Mouse (Mus musculus) urinary bladder, postnatal 0 days (tissue): ENCODE measurements around the gene Tmem116. TPM values are rescaled to one million over a fixed set of nuclear protein-coding genes. Genes with fewer than 3 reads are reported as not detected.

Experiments used
- polyA plus RNA-seq: library from polyadenylated mRNA; unstranded; fragments of >200 nt; fragmentation: Nextera tagmentation; extraction: Ambion mirVana; gene quantifications from 2 replicates; pipeline ENCODE4 v1.2.1, GENCODE M21; 2015

Tmem116 gene
- polyA plus RNA-seq: 1.3 and 1.9 TPM in 2 replicates

DNA sequence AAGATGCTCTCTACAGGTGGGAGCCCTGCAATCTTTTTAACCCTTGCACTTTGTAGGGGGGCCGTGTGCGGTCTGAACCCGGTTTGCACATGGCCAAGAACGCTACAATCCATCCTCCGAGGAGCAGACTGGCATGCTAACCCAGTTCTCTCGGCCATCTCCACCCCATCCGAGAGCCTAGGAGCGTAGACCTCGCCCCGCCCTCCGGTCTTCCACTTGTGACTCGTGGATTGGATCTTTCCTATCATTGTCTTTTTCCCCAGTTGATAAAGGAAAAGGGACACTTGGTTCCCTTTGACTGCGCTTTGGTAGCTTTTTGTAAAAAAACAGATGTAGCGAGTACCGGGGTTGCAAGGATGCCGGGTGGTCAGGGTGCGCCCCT lies at the start of gene Tmem116:
Gene Tmem116 (plus strand): TSS at position 250 of the 382 bp plus-strand sequence.

DNA sequence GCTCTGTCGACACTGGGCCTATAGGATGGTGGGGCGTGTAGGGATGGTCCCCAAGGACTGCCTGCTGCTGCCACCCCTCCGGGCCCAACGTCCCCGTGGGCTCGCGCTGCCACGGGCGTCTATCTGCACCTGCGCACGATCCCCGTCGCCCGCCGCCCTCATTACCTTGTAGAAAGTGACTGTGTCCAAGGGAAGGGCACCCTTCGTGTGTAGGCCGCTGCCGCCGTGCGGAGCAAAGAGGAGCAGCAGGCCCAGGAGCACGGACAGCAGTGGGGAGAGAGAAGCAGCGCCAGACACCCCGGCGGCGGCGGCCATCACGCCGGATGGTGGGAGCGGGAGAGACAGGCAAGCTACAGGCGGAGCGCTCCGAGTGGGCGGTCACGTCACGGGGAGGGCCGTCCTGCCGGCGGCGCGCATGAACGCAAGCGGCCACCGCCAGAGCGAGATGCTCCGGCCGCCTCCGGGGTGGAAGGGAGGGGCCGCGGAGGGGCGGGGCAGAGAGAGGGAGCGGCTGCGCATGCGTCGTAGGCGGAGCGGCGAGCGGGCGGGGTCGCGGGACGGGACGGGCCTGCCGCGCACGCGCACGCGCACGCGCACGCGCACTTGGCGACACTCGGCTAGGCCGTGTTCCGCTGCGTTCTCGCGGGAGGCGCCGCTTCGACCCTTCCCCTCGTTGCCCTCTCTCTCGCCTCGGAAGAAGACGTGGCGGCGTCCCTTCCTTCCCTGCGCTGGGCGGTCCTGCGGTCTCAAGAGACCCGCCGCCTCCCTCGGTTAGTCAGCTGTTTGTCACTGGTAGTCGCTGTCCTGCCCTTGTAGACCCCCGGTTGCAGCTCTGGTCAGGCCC lies 555 bp downstream of the Tmem116 start, which contains the start of gene Erp29:
Gene Erp29 (minus strand): TSS at position 481 of the 844 bp plus-strand sequence.

DNA sequence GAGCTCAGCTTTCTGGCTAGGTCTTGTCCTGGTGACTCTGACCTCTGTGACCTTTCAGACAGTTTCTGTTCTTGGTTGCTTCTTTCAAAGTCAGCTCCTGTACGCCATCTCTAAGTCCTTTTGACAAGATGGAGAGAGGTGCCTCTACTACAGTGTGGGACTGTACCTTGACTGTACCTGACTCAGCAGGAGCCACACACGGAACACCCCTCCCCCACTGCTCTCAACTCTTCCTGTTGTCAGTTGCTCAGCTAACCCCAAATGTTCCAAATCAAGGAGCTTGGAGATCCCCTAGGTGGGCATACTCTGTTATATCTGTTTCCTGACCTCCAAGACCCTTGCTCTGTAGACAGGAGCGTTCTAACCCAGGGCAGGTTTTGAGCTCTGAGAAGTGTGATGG lies 51.5 kb downstream of the Tmem116 start, which contains the start of gene Adam1b:
Gene Adam1b (minus strand): TSS at position 205 of the 400 bp plus-strand sequence.

DNA sequence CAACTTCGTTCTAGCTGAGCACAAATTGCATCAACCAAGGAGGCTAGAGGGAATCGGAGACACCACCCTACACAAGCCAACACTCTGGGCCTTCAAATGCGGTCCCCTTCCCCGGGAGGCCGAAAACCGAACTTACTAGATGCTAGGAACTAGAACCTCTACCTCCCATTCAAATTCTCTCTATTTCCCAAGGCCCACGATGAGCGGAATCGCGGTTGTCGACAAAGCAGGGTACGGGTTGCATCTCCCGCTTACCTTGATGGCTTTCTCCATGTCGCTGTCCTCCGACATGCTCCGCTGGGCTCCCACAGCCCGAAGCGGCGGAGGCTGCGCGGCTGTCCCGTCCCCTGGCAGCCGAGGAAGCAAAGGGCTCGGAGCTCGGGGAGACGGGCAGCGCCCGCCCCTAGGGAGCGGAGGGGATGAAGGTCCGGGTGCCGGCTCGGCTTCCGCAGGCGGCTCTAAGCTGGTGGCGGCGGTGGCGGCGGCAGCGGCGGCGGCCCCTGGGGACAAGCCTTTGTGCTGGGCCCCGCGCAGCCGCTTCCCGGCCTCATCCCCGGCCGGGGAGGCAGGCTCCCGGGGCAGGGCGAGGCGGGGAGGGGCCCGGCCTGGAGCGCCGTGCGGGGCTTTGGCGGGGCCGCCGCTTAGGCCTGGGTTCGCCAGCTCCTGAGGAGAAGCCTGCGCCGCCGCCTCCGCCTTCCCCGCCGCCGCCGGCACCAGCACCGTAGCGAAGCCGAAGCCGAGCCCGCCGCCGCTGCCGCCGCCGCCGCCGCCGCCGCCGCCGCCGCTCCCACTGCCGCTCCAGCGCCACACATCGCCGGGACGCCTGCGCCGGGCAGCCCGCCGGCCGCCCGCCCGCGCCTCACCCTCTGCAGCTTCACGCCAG lies 93.5 kb downstream of the Tmem116 start, which contains the start of the genes Adam1a and Gm42878:
Gene Adam1a (minus strand): TSS at position 573 of the 883 bp plus-strand sequence.
Gene Gm42878 (minus strand): TSS at position 573 of the 883 bp plus-strand sequence.

DNA sequence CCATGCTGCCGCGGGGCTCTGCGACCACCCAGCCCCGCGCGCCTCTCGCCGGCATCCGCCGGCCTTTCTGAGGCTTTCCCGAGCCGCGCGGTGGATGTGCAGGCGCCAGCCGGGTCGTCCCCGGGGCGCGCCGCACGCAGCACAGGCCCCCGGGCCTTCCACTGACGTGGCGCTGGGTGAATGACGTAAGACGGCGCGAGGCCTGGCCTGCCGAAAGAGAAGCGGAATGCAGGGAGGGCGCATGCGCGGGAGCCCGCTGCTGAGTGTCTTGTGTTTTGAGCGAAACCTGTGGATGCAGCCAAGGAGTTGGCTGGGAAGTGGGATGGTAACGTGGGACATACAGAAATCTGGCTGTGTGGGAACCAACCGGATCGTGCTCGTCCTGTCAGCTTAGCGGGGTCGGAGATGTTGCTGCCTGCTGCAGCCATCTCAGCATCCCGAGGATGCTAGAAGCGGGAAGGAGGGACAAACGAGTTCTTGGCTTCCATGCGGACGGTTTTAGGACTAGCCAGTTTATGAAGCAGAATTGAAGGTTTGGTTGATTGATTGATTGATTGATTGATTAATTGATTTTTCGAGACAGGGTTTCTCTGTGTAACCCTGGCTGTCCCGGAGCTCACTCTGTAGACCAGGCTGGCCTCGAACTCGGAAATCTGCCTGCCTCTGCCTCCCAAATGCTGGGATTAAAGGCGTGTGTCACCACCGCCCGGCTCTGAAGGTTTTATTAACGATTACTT lies 94.3 kb downstream of the Tmem116 start, which contains the start of gene Mapkapk5:
Gene Mapkapk5 (minus strand): TSS at position 113 of the 737 bp plus-strand sequence.

Other genes with a start within 250 kb of the Tmem116 start
- 394 and 416 TPM in 2 replicates for gene Rpl6, start 247.4 kb upstream of the Tmem116 start, polyA plus RNA-seq
- 1.8 and 2.3 TPM in 2 replicates for gene Hectd4, start 231.7 kb upstream of the Tmem116 start, polyA plus RNA-seq
- 55.9 and 59.8 TPM in 2 replicates for gene Trafd1, start 66.3 kb upstream of the Tmem116 start, polyA plus RNA-seq
- gene Naa25, start 54.0 kb upstream of the Tmem116 start, polyA plus RNA-seq: 21.0 and 21.1 TPM in 2 replicates
- 125 and 127 TPM in 2 replicates for gene Erp29, start 613 bp downstream of the Tmem116 start, polyA plus RNA-seq
- not detected in 2 replicates for gene Adam1b, start 51.5 kb downstream of the Tmem116 start, polyA plus RNA-seq
- gene Adam1a, start 93.6 kb downstream of the Tmem116 start, polyA plus RNA-seq: 0.28 and 0.62 TPM in 2 replicates
- 0.08 TPM in 1 of 2 replicates, not detected in the other for gene Gm42878, start 93.6 kb downstream of the Tmem116 start, polyA plus RNA-seq
- gene Mapkapk5, start 94.0 kb downstream of the Tmem116 start, polyA plus RNA-seq: 27.1 and 30.7 TPM in 2 replicates
- gene Aldh2, start 141.9 kb downstream of the Tmem116 start, polyA plus RNA-seq: 207 and 217 TPM in 2 replicates
- 2.4 and 2.5 TPM in 2 replicates for gene Acad12, start 167.0 kb downstream of the Tmem116 start, polyA plus RNA-seq
- 2.9 and 3.5 TPM in 2 replicates for gene Acad10, start 208.6 kb downstream of the Tmem116 start, polyA plus RNA-seq
- 32.2 and 32.5 TPM in 2 replicates for gene Brap, start 208.7 kb downstream of the Tmem116 start, polyA plus RNA-seq